Mouse (Mus musculus) myocyte (in vitro differentiated cells): ENCODE results near the gene Tmem63c.

ENCODE experiments used
- E2F4 ChIP-seq: IDR thresholded peaks from one replicate; pipeline ENCODE4 v1.6.1; 2011; ENCODE audit warnings: mild to moderate bottlenecking, control low read depth, moderate library complexity; ENCODE audit not compliant: insufficient read depth
- MAX ChIP-seq: IDR thresholded peaks from one replicate; pipeline ENCODE4 v1.6.1; 2011; ENCODE audit warnings: low read depth, mild to moderate bottlenecking, control low read depth
- MYOD1 ChIP-seq, 3 experiments: IDR thresholded peaks; one replicate each; pipeline ENCODE4 v1.6.1; 2011; ENCODE audit warnings: control low read depth in 2 of 3, low read depth in 2 of 3, mild to moderate bottlenecking in 2 of 3, moderate library complexity in 1 of 3; ENCODE audit not compliant: insufficient read length in 2 of 3, control insufficient read depth in 1 of 3
- POLR2A ChIP-seq: IDR thresholded peaks from one replicate; pipeline ENCODE4 v1.6.1; 2011; ENCODE audit warnings: low read depth, mild to moderate bottlenecking, control low read depth, moderate library complexity; ENCODE audit not compliant: insufficient read length
- POLR2AphosphoS2 ChIP-seq: IDR thresholded peaks from one replicate; pipeline ENCODE4 v1.6.1; 2011; ENCODE audit warnings: low read depth, control low read depth; ENCODE audit not compliant: insufficient read length
- SRF ChIP-seq: IDR thresholded peaks from one replicate; pipeline ENCODE4 v1.6.1; 2011; ENCODE audit warnings: low read depth; ENCODE audit not compliant: control insufficient read depth, insufficient read length
- TCF3 ChIP-seq: IDR thresholded peaks from one replicate; pipeline ENCODE4 v1.6.1; 2011; ENCODE audit warnings: low read depth, control low read depth; ENCODE audit not compliant: insufficient read length
- USF1 ChIP-seq: IDR thresholded peaks from one replicate; pipeline ENCODE4 v1.6.1; 2011; ENCODE audit warnings: low read depth, mild to moderate bottlenecking, control low read depth, moderate library complexity

DNA sequence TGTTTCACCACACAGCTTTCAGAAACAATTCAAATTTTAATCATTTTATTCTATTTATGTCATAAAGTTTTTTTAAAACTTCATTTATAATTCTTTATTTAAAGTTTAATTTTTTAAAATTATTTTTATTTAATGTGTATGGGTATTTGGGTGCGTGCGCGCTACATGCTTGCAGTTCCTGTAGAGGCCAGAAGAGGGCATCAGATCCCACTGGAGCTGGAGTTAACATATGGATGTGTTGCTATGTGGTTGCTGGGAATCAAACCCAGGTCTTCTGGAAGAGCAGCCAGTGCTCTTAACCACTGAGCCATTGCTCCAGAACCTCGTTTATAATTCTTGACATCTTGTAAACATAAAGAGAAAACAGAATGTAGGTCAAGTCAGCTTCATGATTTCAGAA, 22.4 kb upstream of the Tmem63c start:
- TF ChIP-seq USF1: no peak
- TF ChIP-seq MYOD1 (IDR thresholded peaks at IDR 0.05; ENCODE audit: control insufficient read depth in 1 of 3, insufficient read length in 2 of 3, low read depth in 2 of 3): no peak
- no peak for TF ChIP-seq POLR2A
- TF ChIP-seq E2F4: no peak
- TF ChIP-seq POLR2AphosphoS2: no peak
- TF ChIP-seq TCF3: no peak
- TF ChIP-seq MAX: no peak
- TF ChIP-seq SRF: no peak
